Mouse (Mus musculus) cerebellum, postnatal 25 days (tissue): ENCODE measurements around the gene Pnpla6.
A peak's percentile ranks its signal among the peaks of the same experiment; 100 is the strongest.

Experiments used
- DNase-seq, 2 experiments: peaks; one replicate each; pipeline ENCODE4 v3.0.0; 2021; ENCODE audit warnings: mixed read lengths in 2 of 2

Pnpla6 gene

DNA sequence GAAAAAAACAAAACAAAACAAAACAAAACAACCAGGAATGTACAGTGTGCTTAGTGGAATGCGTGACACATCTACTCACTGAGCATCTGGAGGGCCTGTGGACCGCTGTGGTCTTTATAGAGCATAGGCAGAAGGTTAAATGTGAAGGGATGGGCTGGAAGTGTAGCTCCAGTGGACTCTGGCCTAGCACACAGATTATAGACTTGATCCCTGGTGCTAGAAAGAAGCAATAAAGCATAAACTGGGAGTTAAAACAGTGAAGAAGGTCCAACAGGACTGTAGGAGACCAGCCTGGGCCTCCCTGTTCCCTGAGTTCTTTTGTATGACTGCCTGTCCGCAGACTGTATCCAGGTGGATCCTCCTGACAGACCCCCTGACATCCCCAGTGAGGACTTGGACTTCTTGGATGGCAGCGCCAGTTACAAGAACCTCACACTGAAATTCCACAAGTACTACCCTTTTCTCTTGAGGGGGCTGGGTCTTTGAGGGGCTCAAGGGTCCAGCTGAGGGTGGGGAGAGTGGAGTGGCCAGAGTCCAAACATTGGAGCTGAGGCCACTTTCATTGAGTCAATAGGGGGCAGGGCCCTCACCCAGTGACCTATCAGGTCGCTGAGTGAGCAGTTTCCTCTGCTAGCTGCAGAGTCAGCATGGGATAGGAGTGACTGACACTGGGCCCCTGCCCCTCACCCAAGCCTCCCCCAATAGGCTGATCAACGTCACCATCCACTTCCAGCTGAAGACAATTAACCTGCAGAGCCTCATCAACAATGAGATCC, 7.0 kb upstream of the Pnpla6 start:
- no peak for DNase-seq

- DNase-seq = peak; percentile 29 to 35
Measured at GRCm38 (mm10) chr8:3514681-3515247, 420 bp upstream of the Pnpla6 start.

DNA sequence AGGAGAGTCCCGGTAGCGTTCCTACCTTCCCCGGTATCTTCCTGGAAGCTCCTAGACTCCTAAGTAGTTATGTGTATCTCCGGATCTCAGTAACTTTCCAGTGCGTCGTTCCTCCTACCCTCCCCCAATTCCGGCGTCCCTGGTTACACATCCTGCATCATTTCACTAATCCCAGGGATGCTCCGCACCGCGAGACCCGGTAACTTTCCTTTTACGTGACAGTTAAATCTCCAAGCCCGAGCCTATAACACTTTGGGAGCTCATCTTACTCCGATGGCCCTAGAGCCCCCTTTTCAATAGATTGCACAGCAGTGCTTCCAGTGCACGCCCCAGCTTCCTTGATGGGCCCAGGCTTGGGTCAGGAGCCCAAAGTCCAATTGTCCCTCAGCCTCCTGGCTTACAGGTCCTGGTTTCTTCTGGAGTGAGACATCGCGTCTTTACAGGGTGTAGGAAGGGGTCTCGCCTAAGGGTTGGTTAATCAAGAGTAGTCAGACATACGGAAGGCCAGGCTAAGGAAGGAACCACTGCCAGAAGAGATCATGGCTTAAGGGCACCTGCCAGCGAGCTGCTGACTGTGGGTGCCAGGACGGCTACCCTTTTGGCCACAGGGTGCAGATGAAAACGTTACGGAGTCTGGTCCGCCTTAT, 710 bp downstream of the Pnpla6 start:
- DNase-seq = peak in 1 of 2 experiments; percentile 53

DNA sequence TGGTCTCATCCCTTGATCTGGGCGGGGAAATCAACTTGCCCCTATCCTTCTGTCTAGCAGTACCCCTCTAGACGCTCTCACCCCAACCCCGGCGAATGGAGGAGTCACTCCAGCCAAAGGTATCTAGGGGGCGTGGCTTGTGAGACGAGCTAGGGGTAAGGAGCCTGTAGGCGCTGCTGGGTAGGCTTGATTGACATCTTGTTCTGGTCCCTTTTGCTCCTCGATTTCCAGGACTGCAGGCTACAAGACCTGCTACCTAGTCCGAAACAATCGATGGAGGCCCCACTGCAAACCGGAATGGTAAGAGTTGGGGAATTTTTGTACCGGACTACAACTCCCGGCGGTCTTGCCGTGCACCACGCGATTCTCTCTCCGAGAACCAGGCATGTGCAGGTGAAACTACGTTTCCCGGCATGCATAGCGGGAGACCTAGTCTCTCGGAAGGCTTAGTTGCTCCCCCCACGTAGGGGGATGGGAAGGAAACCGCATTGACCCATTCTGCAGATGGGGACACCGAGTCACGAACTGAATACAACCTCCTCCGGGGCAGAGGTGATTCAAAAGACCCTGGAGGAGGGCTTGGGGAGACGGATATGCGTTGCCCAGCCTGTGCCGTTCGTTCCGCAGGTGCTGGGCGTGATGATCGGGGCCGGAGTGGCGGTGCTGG, 1.4 kb downstream of the Pnpla6 start:
- peak; percentile 96 to 97 for DNase-seq

- DNase-seq = no peak
Measured at GRCm38 (mm10) chr8:3517117-3517495, 1.9 kb downstream of the Pnpla6 start.

DNA sequence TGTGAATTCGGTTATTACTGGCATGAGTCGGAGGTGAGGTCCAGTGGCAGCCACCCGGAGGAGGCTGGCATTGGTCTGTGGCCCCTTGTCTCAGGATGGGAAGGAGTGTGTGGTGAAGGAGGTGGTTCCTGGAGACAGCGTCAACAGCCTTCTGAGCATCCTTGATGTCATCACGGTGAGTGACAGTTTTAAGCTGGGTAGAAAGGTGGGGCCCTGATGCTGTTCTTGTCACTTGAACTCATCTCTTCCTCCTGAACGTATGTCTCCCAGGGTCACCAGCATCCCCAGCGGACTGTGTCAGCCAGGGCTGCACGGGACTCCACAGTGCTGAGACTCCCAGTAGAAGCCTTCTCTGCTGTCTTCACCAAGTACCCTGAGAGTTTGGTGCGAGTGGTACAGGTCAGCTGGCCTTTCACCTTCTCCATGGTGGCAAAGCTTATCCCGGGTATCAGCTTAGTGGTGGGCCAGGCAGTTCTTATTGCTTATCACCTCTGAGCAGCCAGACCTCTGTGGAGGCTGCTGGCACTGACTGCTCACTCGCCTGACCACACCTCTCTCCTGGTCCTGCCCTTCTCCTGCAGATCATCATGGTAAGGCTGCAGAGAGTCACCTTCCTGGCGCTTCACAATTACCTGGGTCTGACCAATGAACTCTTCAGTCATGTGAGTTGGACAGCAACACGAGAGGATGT, 7.0 kb downstream of the Pnpla6 start:
- no peak for DNase-seq

GRCm38 (mm10) chr8:3530816-3531215, 15.6 kb downstream of the Pnpla6 start:
- DNase-seq = no peak

GRCm38 (mm10) chr8:3531936-3532335, 16.8 kb downstream of the Pnpla6 start:
- DNase-seq = no peak

- DNase-seq = no peak
Measured at GRCm38 (mm10) chr8:3536053-3536841, 21.1 kb downstream of the Pnpla6 start.

- DNase-seq = no peak
Measured at GRCm38 (mm10) chr8:3536940-3537339, 21.8 kb downstream of the Pnpla6 start.

- peak in 1 of 2 experiments; percentile 8 for DNase-seq
Measured at GRCm38 (mm10) chr8:3537666-3538065, 22.5 kb downstream of the Pnpla6 start.

DNA sequence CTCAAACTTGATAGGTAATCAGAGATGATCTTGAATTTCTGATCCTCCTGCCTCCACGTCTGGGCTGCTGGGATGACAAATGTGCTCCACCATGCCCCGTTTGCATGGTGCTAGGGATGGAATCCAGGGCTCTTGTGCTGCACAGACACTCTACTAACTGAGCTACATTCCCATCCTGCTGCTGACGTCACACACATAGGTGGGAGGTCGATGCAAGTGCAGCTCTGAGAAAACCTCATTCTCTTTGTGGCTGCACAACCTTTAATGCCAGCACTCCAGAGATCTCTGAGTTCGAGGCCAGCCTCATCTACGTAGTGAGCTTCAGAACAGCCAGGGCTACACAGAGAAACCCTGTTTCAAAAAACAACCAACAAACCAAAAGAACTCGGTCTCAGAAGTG, 24.0 kb downstream of the Pnpla6 start:
- DNase-seq = no peak

GRCm38 (mm10) chr8:3540076-3540475, 24.9 kb downstream of the Pnpla6 start:
- no peak for DNase-seq

- no peak for DNase-seq
Measured at GRCm38 (mm10) chr8:3546511-3546910, 31.3 kb downstream of the Pnpla6 start.

DNA sequence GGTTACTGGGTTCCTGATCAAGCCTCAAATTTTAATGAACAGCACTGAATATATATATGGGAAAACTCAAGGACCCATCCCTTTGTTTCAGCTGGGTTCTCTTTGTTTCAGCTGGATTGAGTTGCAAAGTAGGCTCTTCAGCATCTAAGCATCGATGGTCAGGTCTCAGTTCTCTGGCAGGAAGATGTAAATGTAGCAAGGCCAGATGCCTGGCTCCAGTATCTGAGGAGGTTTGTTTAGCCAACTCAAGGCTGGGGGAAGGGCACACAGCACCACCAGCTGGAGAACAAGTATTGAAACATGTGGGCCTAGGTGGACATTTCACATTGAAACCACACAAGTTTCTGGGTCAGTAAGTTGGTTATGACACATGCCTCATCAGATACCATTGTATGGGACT, 37.1 kb downstream of the Pnpla6 start:
- no peak for DNase-seq

- DNase-seq = no peak
Measured at GRCm38 (mm10) chr8:3556114-3556513, 40.9 kb downstream of the Pnpla6 start.

DNA sequence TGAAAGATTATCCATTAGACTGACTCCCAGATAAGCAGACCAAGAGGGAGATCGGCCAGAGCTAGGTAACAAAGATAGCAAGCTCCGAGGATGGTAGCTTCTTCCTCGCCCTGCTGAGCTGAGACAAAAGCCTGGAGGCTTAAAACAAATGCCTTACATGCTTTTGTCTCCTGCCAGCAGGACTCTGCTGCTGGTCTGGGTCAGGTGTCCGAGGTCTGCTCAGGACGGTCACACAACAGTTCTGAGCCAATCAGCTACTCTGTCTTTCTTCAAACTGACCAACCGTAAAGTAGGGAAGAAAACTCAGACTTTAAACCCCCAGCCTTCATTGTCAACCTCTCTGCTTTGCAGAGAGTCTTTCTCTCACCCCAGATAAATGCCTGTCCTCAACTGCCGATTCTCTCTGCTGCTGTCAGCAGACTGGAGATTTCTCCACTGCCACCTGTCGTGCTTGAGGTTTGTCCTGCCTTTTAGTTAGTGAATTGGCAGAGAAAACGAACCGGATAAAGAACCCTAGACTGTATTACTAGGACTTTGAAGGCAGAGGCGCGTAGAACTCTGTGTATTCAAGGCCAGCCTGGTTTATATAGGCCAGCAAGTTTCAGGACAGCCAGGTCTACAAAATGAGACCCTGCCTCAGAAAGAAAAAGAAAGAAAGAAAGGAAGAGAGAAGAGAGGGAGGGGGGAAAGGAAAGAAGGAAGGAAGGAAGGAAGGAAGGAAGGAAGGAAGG, 52.6 kb downstream of the Pnpla6 start, which contains the start of gene C330021F23Rik:
TSS of gene C330021F23Rik (plus strand) at position 350 of the 731 bp plus-strand sequence.
- DNase-seq = no peak

- no peak for DNase-seq
Measured at GRCm38 (mm10) chr8:3568378-3568777, 53.2 kb downstream of the Pnpla6 start.

- no peak for DNase-seq
Measured at GRCm38 (mm10) chr8:3569784-3570183, 54.6 kb downstream of the Pnpla6 start.

- no peak for DNase-seq
Measured at GRCm38 (mm10) chr8:3574546-3574945, 59.4 kb downstream of the Pnpla6 start.
